Mouse (Mus musculus): ENCODE results near the gene Il4.

DNA sequence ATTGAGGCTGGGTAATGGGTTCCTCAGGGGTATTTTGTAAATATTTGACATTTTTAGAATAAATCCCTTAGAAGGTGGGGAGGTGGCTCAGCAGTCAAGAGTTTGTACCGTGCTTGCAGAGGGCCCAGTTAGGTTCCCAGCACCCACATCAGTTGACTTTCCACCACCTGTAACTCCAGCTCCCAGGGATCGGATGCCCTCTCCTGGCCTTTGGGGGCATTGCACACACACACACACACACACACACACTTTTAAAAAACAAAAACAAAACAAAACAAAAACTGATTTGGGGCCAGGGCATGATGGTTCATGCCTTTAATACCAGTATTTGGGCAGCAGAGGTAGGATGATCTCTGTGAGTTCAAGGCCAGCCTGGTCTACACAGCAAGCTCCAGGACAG, 5.7 kb upstream of the Il4 start:
- TF ChIP-seq POLR2A (IDR thresholded peaks at IDR 0.05; ENCODE audit: borderline replicate concordance, insufficient read depth, low read length) (no peak), CTCF (IDR thresholded peaks at IDR 0.05; ENCODE audit: borderline replicate concordance, insufficient read depth, low read depth, low read length) (no peak)
